Comparison of ENCODE assay signal across 19 mouse cellular contexts in the genomic region with DNA sequence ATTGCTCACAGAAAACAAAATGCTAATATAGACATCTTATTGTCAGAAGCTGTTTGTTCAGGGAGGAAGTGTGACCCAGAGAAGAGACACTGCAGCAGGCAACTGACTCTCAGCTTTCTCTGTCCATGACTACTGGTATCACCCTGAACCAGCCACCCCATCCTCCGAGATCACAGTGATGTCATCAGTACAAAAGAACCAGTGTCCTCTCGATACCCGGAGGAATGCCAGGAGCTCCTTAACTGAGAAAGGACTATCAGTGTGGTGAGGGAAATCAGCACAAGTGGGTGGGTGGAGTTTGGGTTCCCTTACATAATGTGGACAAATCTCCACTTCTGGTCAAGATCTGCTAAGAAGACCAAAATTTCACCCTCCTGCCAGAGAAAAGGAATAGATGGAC.
DNase-seq lines count a peak whose midpoint lies in the region; ATAC-seq and TF ChIP-seq lines count a peak whose summit lies in the region.
"Had no signal": no experiment of that assay in that cellular context is flagged by ENCODE, and none has a peak within 500 bp of the region (broad histone marks: within the 10 kb centered on the region; RNA-seq: fewer than 3 reads in every experiment).

No protein-coding gene starts in this region.

- no peak for TF ChIP-seq CTCF in layer of hippocampus, adult 2 months (conservative IDR thresholded peaks at IDR 0.05)

- H3K27ac ChIP-seq in layer of hippocampus, adult 2 months = peak overlapping the region; percentile 84
- H3K27ac ChIP-seq: embryonic facial prominence, embryonic 13.5 days; heart, adult 2 months; hindbrain, embryonic 15.5 days; limb, embryonic 15.5 days; liver, embryonic 15.5 days had no signal

- no peak for DNase-seq in frontal cortex, postnatal 25 days (ENCODE audit: low spot score in 2 of 2)
- DNase-seq in layer of hippocampus, adult 2 months (ENCODE audit: low spot score in 2 of 2) = peak in 1 of 2 experiments; percentile 50
- no peak for DNase-seq in layer of hippocampus, postnatal 10 days (ENCODE audit: low spot score in 2 of 2)
- DNase-seq in right cerebral cortex, adult 18-20 months = peak; percentile 67
- no peak for DNase-seq in right cerebral cortex, postnatal 14 days
- DNase-seq in gastrocnemius, postnatal 4 days (ENCODE audit: low spot score in 2 of 2) = no peak
- DNase-seq: adrenal gland, postnatal 14 days; heart, adult 2 months; heart, postnatal 4 days; right cerebral cortex, postnatal 4 days had no signal

- ATAC-seq in frontal cortex, adult (ENCODE audit: low TSS enrichment) = peak; percentile 80
- ATAC-seq: forebrain, embryonic 14.5 days; intestine, embryonic 16.5 days; lung, postnatal 0 days; midbrain, embryonic 16.5 days had no signal

- no peak overlapping the region for H3K4me3 ChIP-seq in layer of hippocampus, adult 2 months
- H3K4me3 ChIP-seq: embryonic facial prominence, embryonic 13.5 days; heart, adult 2 months; hindbrain, embryonic 15.5 days; limb, embryonic 15.5 days; liver, embryonic 15.5 days had no signal
